Mouse (Mus musculus) urinary bladder, postnatal 4 days (tissue): Measurements from ENCODE around the gene Otud4.
"Not testable (repeated sequence)": the region's sequence is repeated elsewhere in the genome, so short reads cannot be mapped to it uniquely, and the experiment has no call there.

Experiments
- DNase-seq, 2 experiments: peaks; one replicate each; pipeline ENCODE4 v3.0.0; 2021 to 2022; ENCODE audit warnings: low spot score in 2 of 2

Gene Otud4

GRCm38 (mm10) chr8:79638707-79639549, 490 bp upstream of the Otud4 start:
- peak; percentile 97 to 98 for DNase-seq

- no peak for DNase-seq
Measured at GRCm38 (mm10) chr8:79641119-79641518, 1.7 kb downstream of the Otud4 start.

- DNase-seq, result no peak
Measured at GRCm38 (mm10) chr8:79649569-79649968, 10.2 kb downstream of the Otud4 start.

GRCm38 (mm10) chr8:79650158-79650814, 10.9 kb downstream of the Otud4 start:
- DNase-seq, result no peak

- no peak for DNase-seq
Measured at GRCm38 (mm10) chr8:79653736-79654135, 14.3 kb downstream of the Otud4 start.

- DNase-seq, result not testable (repeated sequence)
Measured at GRCm38 (mm10) chr8:79658715-79659114, 19.3 kb downstream of the Otud4 start.

GRCm38 (mm10) chr8:79676461-79676860, 37.0 kb downstream of the Otud4 start:
- no peak for DNase-seq

- DNase-seq, result no peak
Measured at GRCm38 (mm10) chr8:79679005-79679404, 39.6 kb downstream of the Otud4 start.

- not testable (repeated sequence) for DNase-seq
Measured at GRCm38 (mm10) chr8:79680083-79680482, 40.7 kb downstream of the Otud4 start.

GRCm38 (mm10) chr8:79680555-79680954, 41.1 kb downstream of the Otud4 start:
- peak in 1 of 2 experiments; percentile 22 for DNase-seq

- no peak for DNase-seq
Measured at GRCm38 (mm10) chr8:79680965-79681364, 41.5 kb downstream of the Otud4 start.

- not testable (repeated sequence) for DNase-seq
Measured at GRCm38 (mm10) chr8:79685927-79686326, 46.5 kb downstream of the Otud4 start.

- no peak for DNase-seq
Measured at GRCm38 (mm10) chr8:79692531-79692930, 53.1 kb downstream of the Otud4 start.

- no peak for DNase-seq
Measured at GRCm38 (mm10) chr8:79706687-79707086, 67.3 kb downstream of the Otud4 start.

- peak; percentile 94 to 99 for DNase-seq
Measured at GRCm38 (mm10) chr8:79711064-79711961, 71.9 kb downstream of the Otud4 start, which contains the start of the genes Abce1 and Anapc10. Abce1 (minus strand) TSS chr8:79711740. Anapc10 (plus strand) TSS chr8:79711820.

- no peak for DNase-seq
Measured at GRCm38 (mm10) chr8:79712676-79713075, 73.3 kb downstream of the Otud4 start.

GRCm38 (mm10) chr8:79721537-79721936, 82.1 kb downstream of the Otud4 start:
- DNase-seq, result no peak

GRCm38 (mm10) chr8:79723308-79723707, 83.9 kb downstream of the Otud4 start:
- no peak for DNase-seq

GRCm38 (mm10) chr8:79724589-79724988, 85.2 kb downstream of the Otud4 start:
- DNase-seq, result no peak
